Mouse (Mus musculus): Measurements from ENCODE around the gene Gm20817.
"Not testable (repeated sequence)": the region's sequence is repeated elsewhere in the genome, so short reads cannot be mapped to it uniquely, and the experiment has no call there.

Gene Gm20817

DNA sequence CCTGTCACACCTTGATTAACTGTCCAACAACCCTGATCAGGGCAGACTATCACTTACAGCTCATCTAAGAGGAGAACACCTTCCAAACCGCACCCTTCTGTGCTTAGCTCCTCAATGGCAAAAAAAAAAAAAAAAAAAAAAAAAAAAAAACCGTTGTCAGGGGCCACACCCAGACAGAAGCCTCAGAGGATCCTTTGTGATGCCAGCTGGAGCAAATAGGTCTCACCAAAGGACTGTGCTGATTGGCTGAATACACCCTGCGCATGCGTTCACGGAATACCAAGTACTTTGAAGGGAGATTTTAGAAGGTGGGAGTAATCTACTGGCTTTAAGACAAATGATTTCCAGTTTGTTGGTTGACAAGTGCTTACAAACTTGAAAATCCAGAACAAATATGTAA is at the start of gene Gm20817:
Gene Gm20817 (minus strand): TSS at position 101 of the 400 bp plus-strand sequence.
- DNase-seq (ENCODE audit: low read depth in 2 of 2, low spot score in 2 of 2): not testable (repeated sequence)
